Mouse (Mus musculus): Measurements from ENCODE around the gene Mcrip1.

GRCm38 (mm10) chr11:120577211-120578023 lies 27.9 kb upstream of the Mcrip1 start:
- TF ChIP-seq CTCF (IDR thresholded peaks at IDR 0.05; ENCODE audit: extremely low read depth, insufficient read depth, insufficient read length, insufficient replicate concordance) = no peak
- TF ChIP-seq POLR2A (IDR thresholded peaks at IDR 0.05; ENCODE audit: low read depth, low read length) = no peak
